Mouse (Mus musculus) limb, embryonic 11.5 days (tissue): ENCODE data around the gene Myl6. TPM values are rescaled to one million over a fixed set of nuclear protein-coding genes. Genes with fewer than 3 reads are reported as not detected.

ENCODE experiments used
- ATAC-seq: fragments of 200-750 bp; cut with Nextera tagmentation; 2 replicates; pipeline ENCODE4 v1.8.0; 2017; ENCODE audit warnings: low read depth; ENCODE audit not compliant: insufficient number of reproducible peaks, low FRiP score, low TSS enrichment
- DNase-seq: peaks from one replicate; pipeline ENCODE4 v3.0.0-alpha.2; 2015; ENCODE audit warnings: low spot score
- H3K27ac ChIP-seq: fragments of 300-500 bp; sonication (generic); replicated peaks from 2 replicates; pipeline ENCODE4 v1.5.1; 2014; ENCODE audit warnings: low read depth, mild to moderate bottlenecking, low read length
- H3K27me3 ChIP-seq: fragments of 300-500 bp; sonication (generic); 2 replicates; pipeline ENCODE4 v1.6.1; 2014; ENCODE audit warnings: mild to moderate bottlenecking, low read length, mixed read lengths; ENCODE audit not compliant: control insufficient read depth, insufficient read depth
- H3K36me3 ChIP-seq: fragments of 300-500 bp; sonication (generic); 2 replicates; pipeline ENCODE4 v1.6.1; 2014; ENCODE audit warnings: mild to moderate bottlenecking, low read length, moderate library complexity, mixed read lengths; ENCODE audit not compliant: control insufficient read depth, insufficient read depth
- H3K4me1 ChIP-seq: fragments of 300-500 bp; sonication (generic); 2 replicates; pipeline ENCODE4 v1.6.1; 2014; ENCODE audit warnings: low read length, mixed read lengths; ENCODE audit not compliant: control insufficient read depth, insufficient read depth
- H3K4me2 ChIP-seq: fragments of 300-500 bp; sonication (generic); 2 replicates; pipeline ENCODE4 v1.6.1; 2014; ENCODE audit warnings: low read depth, mild to moderate bottlenecking, moderate library complexity; ENCODE audit not compliant: severe bottlenecking
- H3K4me3 ChIP-seq: fragments of 300-500 bp; sonication (generic); 2 replicates; pipeline ENCODE4 v1.5.1; 2014; ENCODE audit warnings: low read depth, low read length
- H3K9ac ChIP-seq: fragments of 300-500 bp; sonication (generic); 2 replicates; pipeline ENCODE4 v1.6.1; 2014; ENCODE audit warnings: mild to moderate bottlenecking, low read length
- H3K9me3 ChIP-seq: fragments of 300-500 bp; sonication (generic); 2 replicates; pipeline ENCODE4 v1.6.1; 2016; ENCODE audit warnings: low read length; ENCODE audit not compliant: control insufficient read depth
- WGBS: fragments of 180-500 bp; shearing (Covaris S2); extraction: QIAGEN DNeasy Blood & Tissue Kit; methylation state at CpG from one replicate; pipeline ENCODE4 v1.1.7; 2014; 5-methylcytosine and 5-hydroxymethylcytosine counted together
- polyA plus RNA-seq: library from polyadenylated mRNA; unstranded; fragments of >200 nt; fragmentation: Nextera tagmentation; extraction: Ambion mirVana; gene quantifications from 2 replicates; pipeline ENCODE4 v1.2.1, GENCODE M21; 2014

The Myl6 gene
- polyA plus RNA-seq, 1 experiment from 2014 or later = 696 TPM

- no peaks in the 10 kb centered on the region for H3K27me3 ChIP-seq
- no peak overlapping the region for H3K27ac ChIP-seq
- no peak for DNase-seq
- no peak for ATAC-seq
- H3K4me1 ChIP-seq = no peaks in the 10 kb centered on the region
- no peak overlapping the region for H3K4me2 ChIP-seq
- no peaks in the 10 kb centered on the region for H3K9me3 ChIP-seq
- 0 out of 2 replicates have a peak, but pooled peaks cover 2% of the 10 kb centered on the region for H3K36me3 ChIP-seq
- no peak overlapping the region for H3K9ac ChIP-seq
- no peak overlapping the region for H3K4me3 ChIP-seq
- WGBS = 77% methylated on average over 9 of the region's 9 CpGs
Observed at GRCm38 (mm10) chr10:128504641-128505370, 10.9 kb upstream of the Myl6 start.

GRCm38 (mm10) chr10:128504012-128504411 is 10.1 kb upstream of the Myl6 start:
- Histone ChIP-seq H3K36me3 (no peaks in the 10 kb centered on the region), H3K4me1 (no peaks in the 10 kb centered on the region), H3K9me3 (no peaks in the 10 kb centered on the region), H3K27ac (no peak overlapping the region), H3K27me3 (no peaks in the 10 kb centered on the region), H3K4me3 (no peak overlapping the region), H3K9ac (no peak overlapping the region), H3K4me2 (no peak overlapping the region)
- ATAC-seq (no peak), DNase-seq (no peak)
- WGBS = 87% methylated on average over 3 of the region's 3 CpGs

DNA sequence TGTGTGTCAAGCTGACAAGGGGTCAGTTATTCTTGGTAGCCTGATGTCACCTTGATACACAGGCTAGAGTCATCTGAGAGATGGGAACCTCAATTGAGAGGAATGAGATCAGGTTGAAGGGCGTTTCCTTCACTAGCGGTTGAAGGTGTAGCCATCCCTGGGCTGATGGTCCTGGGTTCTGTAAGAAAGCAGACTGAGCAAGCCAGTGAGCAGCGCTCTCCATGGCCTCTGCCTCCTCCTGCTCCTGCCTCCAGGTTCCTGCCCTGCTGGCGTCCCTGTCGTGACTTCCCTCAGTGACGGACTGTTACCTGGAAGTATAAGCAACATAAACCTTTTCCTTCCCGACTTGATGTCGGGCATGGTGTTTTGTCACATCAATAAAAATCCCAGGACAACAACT is 9.6 kb upstream of the Myl6 start:
- no peak for ATAC-seq
- H3K27ac ChIP-seq = no peak overlapping the region
- no peak overlapping the region for H3K9ac ChIP-seq
- no peaks in the 10 kb centered on the region for H3K4me1 ChIP-seq
- no peaks in the 10 kb centered on the region for H3K9me3 ChIP-seq
- no peaks in the 10 kb centered on the region for H3K36me3 ChIP-seq
- no peak overlapping the region for H3K4me2 ChIP-seq
- no peak for DNase-seq
- WGBS = 74% methylated on average over 8 of the region's 8 CpGs
- no peak overlapping the region for H3K4me3 ChIP-seq
- H3K27me3 ChIP-seq = no peaks in the 10 kb centered on the region

- Histone ChIP-seq H3K36me3 (no peaks in the 10 kb centered on the region), H3K4me1 (no peaks in the 10 kb centered on the region), H3K9ac (no peak overlapping the region), H3K27me3 (no peaks in the 10 kb centered on the region), H3K4me3 (no peak overlapping the region), H3K9me3 (no peaks in the 10 kb centered on the region), H3K4me2 (no peak overlapping the region), H3K27ac (no peak overlapping the region)
- 84% methylated on average over 5 of the region's 5 CpGs for WGBS
- ATAC-seq (no peak), DNase-seq (no peak)
Observed at GRCm38 (mm10) chr10:128502341-128502740, 8.4 kb upstream of the Myl6 start.

- Histone ChIP-seq H3K36me3 (no peaks in the 10 kb centered on the region), H3K4me3 (peak overlapping the region; percentile 51), H3K4me2 (peak overlapping the region; percentile 72), H3K4me1 (peaks cover 8% of the 10 kb centered on the region), H3K27ac (peak overlapping the region; percentile 39; the same call in 1 of the 2 replicates), H3K9me3 (no peaks in the 10 kb centered on the region), H3K27me3 (no peaks in the 10 kb centered on the region), H3K9ac (peak overlapping the region; percentile 56)
- 4% methylated on average over 21 of the region's 21 CpGs for WGBS
- ATAC-seq (peak; percentile 31; the same call in 1 of the 2 replicates), DNase-seq (peak; percentile 70)
Observed at GRCm38 (mm10) chr10:128499116-128499671, 5.2 kb upstream of the Myl6 start.

GRCm38 (mm10) chr10:128498590-128498989 is 4.6 kb upstream of the Myl6 start, which contains the start of gene Myl6b:
TSS of gene Myl6b (minus strand) at chr10:128498685.
- Histone ChIP-seq H3K4me3 (peak within 1 kb of the TSS; percentile 51), H3K9me3 (no peaks in the 10 kb centered on the region), H3K27ac (peak within 1 kb of the TSS; percentile 39; the same call in 1 of the 2 replicates), H3K4me2 (peak within 1 kb of the TSS; percentile 72), H3K4me1 (peaks cover 8% of the 10 kb centered on the region), H3K27me3 (no peaks in the 10 kb centered on the region), H3K9ac (peak within 1 kb of the TSS; percentile 56), H3K36me3 (no peaks in the 10 kb centered on the region)
- peak; percentile 84 for ATAC-seq
- peak; percentile 96 for DNase-seq
- WGBS = under 1% methylated on average over 26 of the region's 27 CpGs

DNA sequence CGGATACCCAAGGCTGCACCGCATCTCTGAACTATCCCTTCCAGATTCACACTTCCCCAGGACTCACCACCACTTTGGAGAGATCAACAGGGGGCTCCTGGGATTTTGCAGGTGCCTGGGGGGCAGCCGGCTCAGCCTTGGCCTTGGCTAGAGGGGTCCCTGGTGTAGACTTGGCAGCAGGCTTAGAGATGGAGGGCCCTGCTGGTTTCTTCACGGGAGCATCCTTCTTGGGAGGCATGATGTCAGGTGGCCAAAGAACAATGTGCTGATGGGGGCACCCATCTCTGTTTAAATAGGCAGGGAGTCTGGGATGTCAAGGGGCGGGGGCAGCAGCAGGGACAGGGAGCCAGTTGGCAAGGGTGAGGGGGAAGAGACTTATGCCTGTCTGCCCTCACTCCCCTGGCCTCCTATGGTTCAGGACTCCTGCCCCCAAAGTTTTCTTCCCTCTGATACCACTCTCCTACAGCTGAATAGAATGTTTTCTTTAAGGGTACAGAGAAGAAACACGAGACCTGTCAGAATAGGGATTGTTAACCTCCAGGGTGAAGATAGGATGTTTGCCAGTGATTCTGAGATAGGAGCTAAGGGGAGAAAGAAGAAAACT is 3.3 kb upstream of the Myl6 start:
- Histone ChIP-seq H3K4me2 (no peak overlapping the region), H3K4me3 (no peak overlapping the region), H3K9ac (no peak overlapping the region), H3K4me1 (peaks cover 8% of the 10 kb centered on the region), H3K27me3 (no peaks in the 10 kb centered on the region), H3K27ac (no peak overlapping the region), H3K9me3 (no peaks in the 10 kb centered on the region), H3K36me3 (no peaks in the 10 kb centered on the region)
- ATAC-seq (no peak), DNase-seq (no peak)
- WGBS = 48% methylated on average over 6 of the region's 6 CpGs

GRCm38 (mm10) chr10:128496509-128497077 is 2.6 kb upstream of the Myl6 start:
- no peak overlapping the region; the same call in 1 of the 2 replicates for H3K4me2 ChIP-seq
- H3K4me1 ChIP-seq = peaks cover 11% of the 10 kb centered on the region
- H3K9ac ChIP-seq = no peak overlapping the region
- WGBS = 37% methylated on average over 6 of the region's 6 CpGs
- no peak for DNase-seq
- H3K27ac ChIP-seq = no peak overlapping the region
- no peaks in the 10 kb centered on the region for H3K27me3 ChIP-seq
- 0 out of 2 replicates have a peak, but pooled peaks cover 3% of the 10 kb centered on the region for H3K36me3 ChIP-seq
- H3K4me3 ChIP-seq = no peak overlapping the region
- ATAC-seq = no peak
- no peaks in the 10 kb centered on the region for H3K9me3 ChIP-seq
